Mouse (Mus musculus): Measurements from ENCODE around the gene Tas2r119. TPM values are rescaled to one million over a fixed set of nuclear protein-coding genes. Genes with fewer than 3 reads are reported as not detected.

Gene Tas2r119
- total and polyA plus RNA-seq, 2 experiments from 2014 or later = not detected

- no peak for DNase-seq (ENCODE audit: low spot score)
- WGBS = 77% methylated on average over 5 of the region's 5 CpGs
- TF ChIP-seq CTCF (IDR thresholded peaks at IDR 0.05; ENCODE audit: low read depth) = no peak
- no peak for TF ChIP-seq EP300 (IDR thresholded peaks at IDR 0.05; ENCODE audit: low read depth)
- H3K4me3 ChIP-seq (ENCODE audit: low read depth, low read length) = no peak overlapping the region
- no peak overlapping the region for H3K4me2 ChIP-seq (ENCODE audit: low read depth, low read length)
- H3K27me3 ChIP-seq (ENCODE audit: control insufficient read depth, insufficient read depth, low read length) = no peaks in the 10 kb centered on the region
- no peak for ATAC-seq (ENCODE audit: insufficient read depth, low read depth)
- H3K27ac ChIP-seq (ENCODE audit: low read depth) = no peak overlapping the region
- H3K36me3 ChIP-seq (replicated peaks; ENCODE audit: control insufficient read depth, insufficient read depth, low read length) = no peaks in the 10 kb centered on the region
- H3K4me1 ChIP-seq (ENCODE audit: control insufficient read depth, insufficient read depth) = no peaks in the 10 kb centered on the region
- H3K9me3 ChIP-seq (replicated peaks; ENCODE audit: control insufficient read depth, low read length) = no peaks in the 10 kb centered on the region
- H3K9ac ChIP-seq (replicated peaks; ENCODE audit: low read depth, low read length) = no peak overlapping the region
These were observed 21.0 kb upstream of the Tas2r119 start for GRCm38 (mm10) chr15:32156126-32156525.

GRCm38 (mm10) chr15:32160281-32160680, 16.8 kb upstream of the Tas2r119 start:
- no peak for DNase-seq (ENCODE audit: low spot score)
- Histone ChIP-seq H3K36me3 (replicated peaks; ENCODE audit: control insufficient read depth, insufficient read depth, low read length) (no peaks in the 10 kb centered on the region), H3K9ac (replicated peaks; ENCODE audit: low read depth, low read length) (no peak overlapping the region), H3K4me3 (ENCODE audit: low read depth, low read length) (no peak overlapping the region), H3K4me2 (ENCODE audit: low read depth, low read length) (no peak overlapping the region), H3K27ac (ENCODE audit: low read depth) (no peak overlapping the region), H3K27me3 (ENCODE audit: control insufficient read depth, insufficient read depth, low read length) (no peaks in the 10 kb centered on the region), H3K4me1 (ENCODE audit: control insufficient read depth, insufficient read depth) (peaks cover 5% of the 10 kb centered on the region), H3K9me3 (replicated peaks; ENCODE audit: control insufficient read depth, low read length) (no peaks in the 10 kb centered on the region)
- no peak for ATAC-seq (ENCODE audit: insufficient read depth, low read depth)
- TF ChIP-seq CTCF (IDR thresholded peaks at IDR 0.05; ENCODE audit: low read depth) (no peak), EP300 (IDR thresholded peaks at IDR 0.05; ENCODE audit: low read depth) (no peak)

GRCm38 (mm10) chr15:32171764-32172163, 5.3 kb upstream of the Tas2r119 start:
- TF ChIP-seq EP300 (IDR thresholded peaks at IDR 0.05; ENCODE audit: low read depth) = no peak
- H3K9ac ChIP-seq (replicated peaks; ENCODE audit: low read depth, low read length) = no peak overlapping the region
- no peaks in the 10 kb centered on the region for H3K36me3 ChIP-seq (replicated peaks; ENCODE audit: control insufficient read depth, insufficient read depth, low read length)
- H3K4me3 ChIP-seq (ENCODE audit: low read depth, low read length) = no peak overlapping the region
- ATAC-seq (ENCODE audit: insufficient read depth, low read depth) (no peak), DNase-seq (ENCODE audit: low spot score) (no peak)
- no peak overlapping the region for H3K4me2 ChIP-seq (ENCODE audit: low read depth, low read length)
- no peak overlapping the region for H3K27ac ChIP-seq (ENCODE audit: low read depth)
- H3K4me1 ChIP-seq (ENCODE audit: control insufficient read depth, insufficient read depth) = no peaks in the 10 kb centered on the region
- H3K9me3 ChIP-seq (replicated peaks; ENCODE audit: control insufficient read depth, low read length) = no peaks in the 10 kb centered on the region
- no peaks in the 10 kb centered on the region for H3K27me3 ChIP-seq (ENCODE audit: control insufficient read depth, insufficient read depth, low read length)
- WGBS = 59% methylated on average over 6 of the region's 6 CpGs

- H3K4me2 ChIP-seq (ENCODE audit: low read depth, low read length) = no peak overlapping the region
- no peak overlapping the region for H3K4me3 ChIP-seq (ENCODE audit: low read depth, low read length)
- H3K9ac ChIP-seq (replicated peaks; ENCODE audit: low read depth, low read length) = no peak overlapping the region
- DNase-seq (ENCODE audit: low spot score) (no peak), ATAC-seq (ENCODE audit: insufficient read depth, low read depth) (no peak)
- 75% methylated on average over 9 of the region's 9 CpGs for WGBS
- H3K27ac ChIP-seq (ENCODE audit: low read depth) = no peak overlapping the region
- H3K4me1 ChIP-seq (ENCODE audit: control insufficient read depth, insufficient read depth) = no peaks in the 10 kb centered on the region
- no peaks in the 10 kb centered on the region for H3K36me3 ChIP-seq (replicated peaks; ENCODE audit: control insufficient read depth, insufficient read depth, low read length)
- no peaks in the 10 kb centered on the region for H3K9me3 ChIP-seq (replicated peaks; ENCODE audit: control insufficient read depth, low read length)
- TF ChIP-seq CTCF (IDR thresholded peaks at IDR 0.05; ENCODE audit: low read depth) (no peak), EP300 (IDR thresholded peaks at IDR 0.05; ENCODE audit: low read depth) (no peak)
- no peaks in the 10 kb centered on the region for H3K27me3 ChIP-seq (ENCODE audit: control insufficient read depth, insufficient read depth, low read length)
These were observed 4.7 kb upstream of the Tas2r119 start for GRCm38 (mm10) chr15:32172175-32172987.

- Histone ChIP-seq H3K36me3 (replicated peaks; ENCODE audit: control insufficient read depth, insufficient read depth, low read length) (no peaks in the 10 kb centered on the region), H3K9me3 (replicated peaks; ENCODE audit: control insufficient read depth, low read length) (no peaks in the 10 kb centered on the region), H3K4me3 (ENCODE audit: low read depth, low read length) (no peak overlapping the region), H3K27ac (ENCODE audit: low read depth) (no peak overlapping the region), H3K4me1 (ENCODE audit: control insufficient read depth, insufficient read depth) (no peaks in the 10 kb centered on the region), H3K9ac (replicated peaks; ENCODE audit: low read depth, low read length) (no peak overlapping the region), H3K27me3 (ENCODE audit: control insufficient read depth, insufficient read depth, low read length) (no peaks in the 10 kb centered on the region), H3K4me2 (ENCODE audit: low read depth, low read length) (no peak overlapping the region)
- 71% methylated on average over 2 of the region's 2 CpGs for WGBS
- TF ChIP-seq EP300 (IDR thresholded peaks at IDR 0.05; ENCODE audit: low read depth) = no peak
- TF ChIP-seq CTCF (IDR thresholded peaks at IDR 0.05; ENCODE audit: low read depth) = no peak
- ATAC-seq (ENCODE audit: insufficient read depth, low read depth) (no peak), DNase-seq (ENCODE audit: low spot score) (no peak)
These were observed 4.1 kb upstream of the Tas2r119 start for GRCm38 (mm10) chr15:32172988-32173329.
